Mouse (Mus musculus): ENCODE measurements around the gene Elmo3.

GRCm38 (mm10) chr8:105293405-105293804, 12.0 kb upstream of the Elmo3 start:
- TF ChIP-seq CTCF (IDR thresholded peaks at IDR 0.05; ENCODE audit: low read depth, low read length) (no peak), POLR2A (IDR thresholded peaks at IDR 0.05; ENCODE audit: borderline replicate concordance, low read depth, low read length) (no peak)

Data from bone marrow macrophage, adult 2 months (primary cell).